Mouse (Mus musculus): Measurements from ENCODE around the gene Zbtb38.

Gene Zbtb38

GRCm38 (mm10) chr9:96752603-96753114 lies at the start of gene Zbtb38:
Gene Zbtb38 (minus strand): TSS chr9:96752831.
- ATAC-seq (ENCODE audit: insufficient number of reproducible peaks, low FRiP score, low TSS enrichment) = no peak

- no peak for ATAC-seq (ENCODE audit: insufficient number of reproducible peaks, low FRiP score, low TSS enrichment)
Measured at GRCm38 (mm10) chr9:96800131-96800825, 47.6 kb upstream of the Zbtb38 start.

- no peak for ATAC-seq (ENCODE audit: insufficient number of reproducible peaks, low FRiP score, low TSS enrichment)
Measured at GRCm38 (mm10) chr9:96797311-96797710, 44.7 kb upstream of the Zbtb38 start.

- ATAC-seq (ENCODE audit: insufficient number of reproducible peaks, low FRiP score, low TSS enrichment) = peak; percentile 88
Measured at GRCm38 (mm10) chr9:96795399-96795928, 42.8 kb upstream of the Zbtb38 start.

- no peak for ATAC-seq (ENCODE audit: insufficient number of reproducible peaks, low FRiP score, low TSS enrichment)
Measured at GRCm38 (mm10) chr9:96794601-96795000, 42.0 kb upstream of the Zbtb38 start.

- no peak for ATAC-seq (ENCODE audit: insufficient number of reproducible peaks, low FRiP score, low TSS enrichment)
Measured at GRCm38 (mm10) chr9:96792543-96792942, 39.9 kb upstream of the Zbtb38 start.

GRCm38 (mm10) chr9:96790389-96791007 lies 37.9 kb upstream of the Zbtb38 start:
- no peak for ATAC-seq (ENCODE audit: insufficient number of reproducible peaks, low FRiP score, low TSS enrichment)

- ATAC-seq (ENCODE audit: insufficient number of reproducible peaks, low FRiP score, low TSS enrichment) = no peak
Measured at GRCm38 (mm10) chr9:96789906-96790305, 37.3 kb upstream of the Zbtb38 start.

- ATAC-seq (ENCODE audit: insufficient number of reproducible peaks, low FRiP score, low TSS enrichment) = no peak
Measured at GRCm38 (mm10) chr9:96787797-96788196, 35.2 kb upstream of the Zbtb38 start.

- no peak for ATAC-seq (ENCODE audit: insufficient number of reproducible peaks, low FRiP score, low TSS enrichment)
Measured at GRCm38 (mm10) chr9:96785871-96786342, 33.3 kb upstream of the Zbtb38 start.

GRCm38 (mm10) chr9:96785187-96785586 lies 32.6 kb upstream of the Zbtb38 start:
- ATAC-seq (ENCODE audit: insufficient number of reproducible peaks, low FRiP score, low TSS enrichment) = no peak

- no peak for ATAC-seq (ENCODE audit: insufficient number of reproducible peaks, low FRiP score, low TSS enrichment)
Measured at GRCm38 (mm10) chr9:96783667-96784066, 31.0 kb upstream of the Zbtb38 start.

- no peak for ATAC-seq (ENCODE audit: insufficient number of reproducible peaks, low FRiP score, low TSS enrichment)
Measured at GRCm38 (mm10) chr9:96783258-96783657, 30.6 kb upstream of the Zbtb38 start.

- ATAC-seq (ENCODE audit: insufficient number of reproducible peaks, low FRiP score, low TSS enrichment) = no peak
Measured at GRCm38 (mm10) chr9:96782062-96782461, 29.4 kb upstream of the Zbtb38 start.

GRCm38 (mm10) chr9:96773146-96773545 lies 20.5 kb upstream of the Zbtb38 start:
- no peak for ATAC-seq (ENCODE audit: insufficient number of reproducible peaks, low FRiP score, low TSS enrichment)

GRCm38 (mm10) chr9:96770443-96770842 lies 17.8 kb upstream of the Zbtb38 start:
- ATAC-seq (ENCODE audit: insufficient number of reproducible peaks, low FRiP score, low TSS enrichment) = no peak

GRCm38 (mm10) chr9:96769651-96770050 lies 17.0 kb upstream of the Zbtb38 start:
- ATAC-seq (ENCODE audit: insufficient number of reproducible peaks, low FRiP score, low TSS enrichment) = no peak

- ATAC-seq (ENCODE audit: insufficient number of reproducible peaks, low FRiP score, low TSS enrichment) = no peak
Measured at GRCm38 (mm10) chr9:96767874-96768273, 15.2 kb upstream of the Zbtb38 start.

- ATAC-seq (ENCODE audit: insufficient number of reproducible peaks, low FRiP score, low TSS enrichment) = no peak
Measured at GRCm38 (mm10) chr9:96766078-96766477, 13.4 kb upstream of the Zbtb38 start.

GRCm38 (mm10) chr9:96765410-96765809 lies 12.8 kb upstream of the Zbtb38 start:
- no peak for ATAC-seq (ENCODE audit: insufficient number of reproducible peaks, low FRiP score, low TSS enrichment)

GRCm38 (mm10) chr9:96763847-96764631 lies 11.4 kb upstream of the Zbtb38 start:
- ATAC-seq (ENCODE audit: insufficient number of reproducible peaks, low FRiP score, low TSS enrichment) = no peak

Measured in cerebellum, adult (tissue).